Mouse (Mus musculus) thymus, adult 2 months (tissue): ENCODE data around the gene Coq8a.

ENCODE experiments used
- CTCF ChIP-seq: fragments of 200-500 bp; IDR thresholded peaks from 2 replicates; pipeline ENCODE4 v1.5.1; 2012; ENCODE audit warnings: mild to moderate bottlenecking, control low read depth, low read length, moderate library complexity, borderline replicate concordance; ENCODE audit not compliant: control insufficient read depth, poor library complexity, insufficient read depth; ENCODE audit errors: extremely low read depth
- POLR2A ChIP-seq: fragments of 200-500 bp; IDR thresholded peaks from 2 replicates; pipeline ENCODE4 v1.6.1; 2012; ENCODE audit warnings: mild to moderate bottlenecking, low read length, control low read depth, moderate library complexity; ENCODE audit not compliant: control insufficient read depth, poor library complexity, insufficient read depth; ENCODE audit errors: extremely low read depth

- TF ChIP-seq CTCF = no peak
- TF ChIP-seq POLR2A = no peak
Measured at GRCm38 (mm10) chr1:180173017-180173416, 26.4 kb downstream of the Coq8a start.
